Mouse (Mus musculus): ENCODE data around the gene Alkbh6. TPM values are rescaled to one million over a fixed set of nuclear protein-coding genes. Genes with fewer than 3 reads are reported as not detected.

Gene Alkbh6
- polyA plus RNA-seq, 1 experiment: 29.5 TPM

DNA sequence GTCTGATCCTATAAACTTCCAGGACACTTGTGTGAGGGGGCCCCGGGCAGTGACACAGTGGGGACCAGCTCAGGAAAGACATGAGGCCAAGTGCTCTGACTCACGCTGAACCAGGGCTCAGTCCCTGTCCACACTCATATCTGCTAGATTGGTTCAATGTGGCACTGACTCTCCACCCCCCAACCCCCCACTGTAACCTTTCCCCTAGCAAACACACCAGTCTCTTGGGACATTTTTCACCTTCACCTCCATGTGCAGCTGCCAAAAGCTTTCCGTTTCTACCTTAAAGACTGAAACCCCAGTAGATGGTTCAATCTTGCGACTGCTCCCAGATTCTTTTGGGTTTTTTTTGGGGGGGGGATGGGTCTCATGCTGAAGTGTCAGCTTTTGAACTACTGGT is 45.5 kb downstream of the Alkbh6 start:
- TF ChIP-seq CTCF (IDR thresholded peaks at IDR 0.05; ENCODE audit: low read depth, low read length) (no peak), EP300 (IDR thresholded peaks at IDR 0.05; ENCODE audit: insufficient read depth, low read depth, low read length) (no peak)
- no peak overlapping the region for H3K9ac ChIP-seq (ENCODE audit: low read depth, poor library complexity, severe bottlenecking)

DNA sequence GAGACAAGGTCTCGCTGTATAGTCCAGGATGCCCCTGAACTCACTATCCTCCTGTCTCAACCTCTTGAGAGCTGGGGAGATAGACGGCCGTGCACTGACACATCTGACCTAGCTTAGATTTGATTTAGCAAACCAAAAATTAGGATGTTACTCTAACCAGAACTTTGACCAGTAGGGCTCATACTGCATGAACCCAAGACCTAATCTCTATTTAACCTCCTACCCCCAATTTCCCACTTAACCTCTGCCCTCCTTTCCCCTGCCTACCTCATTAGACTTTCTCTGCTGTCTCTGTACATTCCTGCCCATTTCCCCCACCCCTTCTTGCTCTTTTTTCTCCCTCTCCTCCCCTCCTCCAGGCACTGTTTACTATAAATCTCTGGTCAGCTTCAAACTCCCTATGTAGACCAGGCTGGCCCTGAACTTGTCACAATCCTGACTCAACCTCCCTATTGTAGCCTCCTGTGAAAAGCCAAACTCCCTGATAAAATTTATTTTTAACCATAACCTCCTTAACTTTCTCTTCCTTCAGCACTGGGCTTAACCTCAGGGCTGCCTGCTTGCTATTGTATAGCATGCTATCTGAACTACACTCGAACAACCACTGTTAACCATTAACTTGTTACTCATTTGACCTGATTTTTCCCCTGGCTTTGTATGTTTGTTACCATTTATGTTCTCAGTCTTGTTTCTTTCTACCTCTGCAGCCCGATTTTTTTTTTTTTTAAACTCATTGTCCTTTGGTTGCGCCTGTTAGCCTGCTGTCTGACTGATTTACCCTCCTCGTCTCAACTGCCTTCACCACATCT is 50.1 kb downstream of the Alkbh6 start:
- H3K27me3 ChIP-seq (ENCODE audit: control insufficient read depth, insufficient read depth, low read length, poor library complexity, severe bottlenecking): no peaks in the 10 kb centered on the region
- H3K9me3 ChIP-seq (replicated peaks; ENCODE audit: control insufficient read depth, insufficient read depth, low read length, poor library complexity, severe bottlenecking): no peaks in the 10 kb centered on the region
- no peaks in the 10 kb centered on the region for H3K4me1 ChIP-seq (ENCODE audit: control insufficient read depth, insufficient read depth, low read length)
- no peaks in the 10 kb centered on the region for H3K36me3 ChIP-seq (ENCODE audit: control insufficient read depth, insufficient read depth, low read length, poor library complexity, severe bottlenecking)
- no peak overlapping the region for H3K27ac ChIP-seq (ENCODE audit: insufficient read depth, low read length)
- TF ChIP-seq EP300 (IDR thresholded peaks at IDR 0.05; ENCODE audit: insufficient read depth, low read depth, low read length) (no peak), CTCF (IDR thresholded peaks at IDR 0.05; ENCODE audit: low read depth, low read length) (no peak), POLR2A (IDR thresholded peaks at IDR 0.05; ENCODE audit: insufficient read depth, low read length) (no peak)
- no peak overlapping the region for H3K4me3 ChIP-seq (ENCODE audit: low read depth, low read length)
- H3K9ac ChIP-seq (ENCODE audit: low read depth, poor library complexity, severe bottlenecking): no peak overlapping the region

More for the DNA sequence above, 45.5 kb downstream of the Alkbh6 start:
- Histone ChIP-seq H3K36me3 (ENCODE audit: control insufficient read depth, insufficient read depth, low read length, poor library complexity, severe bottlenecking) (no peaks in the 10 kb centered on the region), H3K4me1 (ENCODE audit: control insufficient read depth, insufficient read depth, low read length) (no peaks in the 10 kb centered on the region), H3K27ac (ENCODE audit: insufficient read depth, low read length) (no peak overlapping the region), H3K27me3 (ENCODE audit: control insufficient read depth, insufficient read depth, low read length, poor library complexity, severe bottlenecking) (no peaks in the 10 kb centered on the region), H3K4me3 (ENCODE audit: low read depth, low read length) (no peak overlapping the region), H3K9me3 (replicated peaks; ENCODE audit: control insufficient read depth, insufficient read depth, low read length, poor library complexity, severe bottlenecking) (no peaks in the 10 kb centered on the region)

DNA sequence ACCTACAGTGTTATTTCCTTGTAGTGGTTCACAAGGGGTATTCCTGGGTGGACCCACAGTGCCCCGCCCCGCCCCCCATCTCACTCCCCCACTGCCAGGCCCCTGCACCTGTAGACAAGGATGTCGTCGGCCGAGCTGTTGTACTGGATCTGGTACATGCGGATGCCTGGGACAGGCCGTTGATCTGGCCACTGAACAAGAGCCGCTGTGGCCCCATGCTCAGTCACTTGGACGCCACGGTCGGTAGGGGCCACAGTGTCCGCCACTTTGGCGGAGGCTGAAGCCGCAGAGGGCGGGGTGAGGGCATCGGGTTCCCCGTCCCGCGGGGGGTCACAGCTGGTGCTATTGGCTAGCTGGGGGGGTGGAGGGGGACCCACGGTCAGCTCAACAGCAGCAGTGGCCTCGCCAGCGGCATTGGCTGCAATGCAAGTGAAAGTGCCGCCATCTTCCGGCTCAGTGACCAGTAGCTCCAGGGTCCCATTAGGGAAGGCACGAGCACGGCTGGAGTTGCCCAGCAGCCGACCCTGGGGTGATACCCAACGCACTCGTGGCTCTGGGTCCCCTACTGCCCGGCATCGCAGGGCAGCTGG is 50.9 kb downstream of the Alkbh6 start:
- Histone ChIP-seq H3K36me3 (ENCODE audit: control insufficient read depth, insufficient read depth, low read length, poor library complexity, severe bottlenecking) (no peaks in the 10 kb centered on the region), H3K27ac (ENCODE audit: insufficient read depth, low read length) (no peak overlapping the region), H3K27me3 (ENCODE audit: control insufficient read depth, insufficient read depth, low read length, poor library complexity, severe bottlenecking) (no peaks in the 10 kb centered on the region), H3K4me3 (ENCODE audit: low read depth, low read length) (peak overlapping the region; percentile 3), H3K4me1 (ENCODE audit: control insufficient read depth, insufficient read depth, low read length) (peaks cover 2% of the 10 kb centered on the region), H3K9me3 (replicated peaks; ENCODE audit: control insufficient read depth, insufficient read depth, low read length, poor library complexity, severe bottlenecking) (no peaks in the 10 kb centered on the region), H3K9ac (ENCODE audit: low read depth, poor library complexity, severe bottlenecking) (no peak overlapping the region)
- no peak for TF ChIP-seq CTCF (IDR thresholded peaks at IDR 0.05; ENCODE audit: low read depth, low read length)
- TF ChIP-seq POLR2A (IDR thresholded peaks at IDR 0.05; ENCODE audit: insufficient read depth, low read length): no peak

DNA sequence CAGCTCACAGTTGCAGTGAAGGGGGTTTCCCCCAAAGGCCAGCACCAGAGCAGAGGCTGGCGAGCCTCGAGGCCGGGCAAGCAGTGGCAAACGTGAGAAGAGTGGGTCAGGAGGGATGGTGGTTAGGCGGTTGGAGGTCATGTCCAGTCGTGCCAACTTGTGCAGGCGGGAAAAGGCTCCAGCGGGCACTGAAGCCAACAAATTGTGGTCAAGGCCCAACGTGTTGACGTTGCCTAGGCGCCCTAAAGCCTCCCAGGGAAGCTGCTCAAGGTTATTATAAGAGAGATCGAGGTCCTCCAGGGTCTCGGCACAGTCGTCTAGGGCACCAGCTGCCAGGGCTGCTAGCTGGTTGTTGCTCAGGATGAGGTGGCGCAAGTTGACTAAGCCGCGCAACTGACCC is 51.5 kb downstream of the Alkbh6 start:
- H3K27me3 ChIP-seq (ENCODE audit: control insufficient read depth, insufficient read depth, low read length, poor library complexity, severe bottlenecking): no peaks in the 10 kb centered on the region
- no peak for TF ChIP-seq POLR2A (IDR thresholded peaks at IDR 0.05; ENCODE audit: insufficient read depth, low read length)
- TF ChIP-seq CTCF (IDR thresholded peaks at IDR 0.05; ENCODE audit: low read depth, low read length): no peak
- TF ChIP-seq EP300 (IDR thresholded peaks at IDR 0.05; ENCODE audit: insufficient read depth, low read depth, low read length): no peak
- H3K27ac ChIP-seq (ENCODE audit: insufficient read depth, low read length): no peak overlapping the region
- peak overlapping the region; percentile 8; the same call in 1 of the 2 replicates for H3K4me3 ChIP-seq (ENCODE audit: low read depth, low read length)
- H3K4me1 ChIP-seq (ENCODE audit: control insufficient read depth, insufficient read depth, low read length): peaks cover 2% of the 10 kb centered on the region
- H3K9me3 ChIP-seq (replicated peaks; ENCODE audit: control insufficient read depth, insufficient read depth, low read length, poor library complexity, severe bottlenecking): no peaks in the 10 kb centered on the region
- no peaks in the 10 kb centered on the region for H3K36me3 ChIP-seq (ENCODE audit: control insufficient read depth, insufficient read depth, low read length, poor library complexity, severe bottlenecking)
- no peak overlapping the region for H3K9ac ChIP-seq (ENCODE audit: low read depth, poor library complexity, severe bottlenecking)

DNA sequence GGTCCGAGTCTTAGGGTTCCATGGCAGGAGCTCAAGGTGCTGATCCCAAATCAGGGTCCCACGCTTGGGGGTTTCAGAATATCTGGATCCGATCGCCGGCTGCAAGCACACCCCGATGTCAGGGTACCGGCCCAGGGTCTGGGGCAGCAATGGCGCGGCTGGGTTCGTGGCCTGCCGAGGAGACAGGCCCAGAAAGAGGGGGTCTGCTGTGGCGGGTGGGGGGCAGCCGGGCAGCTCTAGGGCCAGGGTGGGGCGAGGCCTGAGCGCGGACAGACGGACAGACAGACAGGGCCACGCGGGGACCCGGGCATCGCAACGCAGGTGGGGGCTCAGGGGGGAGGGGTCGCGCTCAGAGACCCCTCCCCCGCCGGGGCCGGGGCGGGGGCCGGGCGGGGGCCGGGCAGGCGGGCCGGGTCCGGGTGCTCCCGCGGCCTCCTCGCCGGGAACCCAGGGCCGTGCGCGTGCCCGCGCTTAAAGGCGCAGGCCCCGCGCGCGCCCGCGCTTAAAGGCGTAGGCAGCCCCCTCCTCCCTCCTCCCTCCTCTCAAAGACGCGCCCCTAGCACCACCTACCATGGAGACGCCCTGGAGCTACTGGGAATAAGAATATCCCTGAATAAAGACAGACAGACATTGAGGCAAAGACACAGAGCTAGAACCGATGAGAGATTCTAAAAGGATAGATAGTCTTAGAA is 54.3 kb downstream of the Alkbh6 start, which contains the start of gene Lrfn3:
Lrfn3 (minus strand) TSS at position 121 of the 692 bp plus-strand sequence.
- H3K27me3 ChIP-seq (ENCODE audit: control insufficient read depth, insufficient read depth, low read length, poor library complexity, severe bottlenecking): no peaks in the 10 kb centered on the region

More for the DNA sequence above, 54.3 kb downstream of the Alkbh6 start, which contains the start of gene Lrfn3:
- peak within 1 kb of the TSS; percentile 74 for H3K9ac ChIP-seq (ENCODE audit: low read depth, poor library complexity, severe bottlenecking)
- TF ChIP-seq CTCF (IDR thresholded peaks at IDR 0.05; ENCODE audit: low read depth, low read length) (no peak), POLR2A (IDR thresholded peaks at IDR 0.05; ENCODE audit: insufficient read depth, low read length) (no peak), EP300 (IDR thresholded peaks at IDR 0.05; ENCODE audit: insufficient read depth, low read depth, low read length) (no peak)
- no peaks in the 10 kb centered on the region for H3K36me3 ChIP-seq (ENCODE audit: control insufficient read depth, insufficient read depth, low read length, poor library complexity, severe bottlenecking)
- peak within 1 kb of the TSS; percentile 82 for H3K4me3 ChIP-seq (ENCODE audit: low read depth, low read length)
- no peaks in the 10 kb centered on the region for H3K9me3 ChIP-seq (replicated peaks; ENCODE audit: control insufficient read depth, insufficient read depth, low read length, poor library complexity, severe bottlenecking)
- peaks cover 2% of the 10 kb centered on the region for H3K4me1 ChIP-seq (ENCODE audit: control insufficient read depth, insufficient read depth, low read length)
- H3K27ac ChIP-seq (ENCODE audit: insufficient read depth, low read length): no peak within 1 kb of the TSS
